Mouse (Mus musculus) frontal cortex, postnatal 25 days (tissue): ENCODE data around the gene Junb.

Source experiments
- DNase-seq, 2 experiments: peaks; one replicate each; pipeline ENCODE4 v3.0.0; 2022; ENCODE audit warnings: low spot score in 2 of 2

Junb gene

GRCm38 (mm10) chr8:84978248-84978940 lies at the start of gene Junb:
Gene Junb, minus strand, starts transcription at chr8:84978718.
- DNase-seq, result peak; percentile 86 to 93

- DNase-seq, result no peak
Observed at GRCm38 (mm10) chr8:85027922-85028321, 49.4 kb upstream of the Junb start.

GRCm38 (mm10) chr8:85027516-85027855 lies 49.0 kb upstream of the Junb start:
- DNase-seq, result no peak

GRCm38 (mm10) chr8:85026670-85027515 lies 48.4 kb upstream of the Junb start, which contains the start of gene Trir:
Gene Trir, plus strand, starts transcription at chr8:85026823.
- peak; percentile 91 to 94 for DNase-seq

- DNase-seq, result peak; percentile 57 to 65
Observed at GRCm38 (mm10) chr8:85025098-85025932, 46.8 kb upstream of the Junb start, which contains the start of gene Asna1. Gene Asna1, minus strand, starts transcription at chr8:85025281.

GRCm38 (mm10) chr8:85023846-85024245 lies 45.3 kb upstream of the Junb start:
- DNase-seq, result no peak

- no peak for DNase-seq
Observed at GRCm38 (mm10) chr8:85021514-85022055, 43.1 kb upstream of the Junb start.

GRCm38 (mm10) chr8:85017209-85017608 lies 38.7 kb upstream of the Junb start:
- no peak for DNase-seq

GRCm38 (mm10) chr8:85016724-85017123 lies 38.2 kb upstream of the Junb start:
- no peak for DNase-seq

GRCm38 (mm10) chr8:85014431-85014830 lies 35.9 kb upstream of the Junb start, which contains the start of gene Best2:
Gene Best2, minus strand, starts transcription at chr8:85014531.
- DNase-seq, result no peak

GRCm38 (mm10) chr8:85013230-85013840 lies 34.8 kb upstream of the Junb start:
- peak in 1 of 2 experiments; percentile 57 for DNase-seq

- no peak for DNase-seq
Observed at GRCm38 (mm10) chr8:85011242-85011641, 32.7 kb upstream of the Junb start.

- DNase-seq, result no peak
Observed at GRCm38 (mm10) chr8:85007686-85008085, 29.2 kb upstream of the Junb start.

GRCm38 (mm10) chr8:84997649-84998295 lies 19.3 kb upstream of the Junb start:
- DNase-seq, result peak; percentile 85 to 89

GRCm38 (mm10) chr8:84996978-84997377 lies 18.5 kb upstream of the Junb start:
- no peak for DNase-seq

GRCm38 (mm10) chr8:84995680-84996079 lies 17.2 kb upstream of the Junb start:
- no peak for DNase-seq

GRCm38 (mm10) chr8:84994375-84994774 lies 15.9 kb upstream of the Junb start:
- DNase-seq, result no peak

- DNase-seq, result no peak
Observed at GRCm38 (mm10) chr8:84990836-84991235, 12.3 kb upstream of the Junb start.

GRCm38 (mm10) chr8:84990349-84990748 lies 11.8 kb upstream of the Junb start, which contains the start of gene Hook2:
Gene Hook2, plus strand, starts transcription at chr8:84990603.
- peak; percentile 94 to 96 for DNase-seq

GRCm38 (mm10) chr8:84989810-84990209 lies 11.3 kb upstream of the Junb start:
- DNase-seq, result peak; percentile 87

GRCm38 (mm10) chr8:84989311-84989731 lies 10.8 kb upstream of the Junb start:
- no peak for DNase-seq
